Mouse (Mus musculus) MEL (cell line): ENCODE measurements around the gene Tsc22d1.

Experiments used
- BHLHE40 ChIP-seq: IDR thresholded peaks from 2 replicates; pipeline ENCODE4 v1.6.1; 2012; ENCODE audit warnings: low read depth, mild to moderate bottlenecking, inconsistent platforms, low read length, improper control_type of control experiment, borderline replicate concordance
- CHD1 ChIP-seq: IDR thresholded peaks from 2 replicates; pipeline ENCODE4 v1.6.1; 2012; ENCODE audit warnings: low read depth, mild to moderate bottlenecking, inconsistent platforms, low read length, improper control_type of control experiment
- MAX ChIP-seq: IDR thresholded peaks from 2 replicates; pipeline ENCODE4 v1.6.1; 2011; ENCODE audit warnings: low read length, improper control_type of control experiment
- POLR2A ChIP-seq, 2 experiments: IDR thresholded peaks; 2 replicates each; pipeline ENCODE4 v1.6.1; 2011 to 2012; ENCODE audit warnings: low read length in 2 of 2, mild to moderate bottlenecking in 2 of 2, control low read depth in 1 of 2, improper control_type of control experiment in 1 of 2, low read depth in 1 of 2, moderate library complexity in 1 of 2; ENCODE audit not compliant: control insufficient read depth in 1 of 2, insufficient read depth in 1 of 2, poor library complexity in 1 of 2

- TF ChIP-seq BHLHE40, result no peak
- TF ChIP-seq CHD1, result no peak
- TF ChIP-seq MAX, result no peak
- no peak for TF ChIP-seq POLR2A (IDR thresholded peaks at IDR 0.05; ENCODE audit: control insufficient read depth in 1 of 2, insufficient read depth in 1 of 2, low read depth in 1 of 2, low read length in 2 of 2, poor library complexity in 1 of 2)
Measured at GRCm38 (mm10) chr14:76472487-76472886, 57.7 kb downstream of the Tsc22d1 start.
